8 mouse cellular contexts compared by ENCODE assay signal in the genomic region with DNA sequence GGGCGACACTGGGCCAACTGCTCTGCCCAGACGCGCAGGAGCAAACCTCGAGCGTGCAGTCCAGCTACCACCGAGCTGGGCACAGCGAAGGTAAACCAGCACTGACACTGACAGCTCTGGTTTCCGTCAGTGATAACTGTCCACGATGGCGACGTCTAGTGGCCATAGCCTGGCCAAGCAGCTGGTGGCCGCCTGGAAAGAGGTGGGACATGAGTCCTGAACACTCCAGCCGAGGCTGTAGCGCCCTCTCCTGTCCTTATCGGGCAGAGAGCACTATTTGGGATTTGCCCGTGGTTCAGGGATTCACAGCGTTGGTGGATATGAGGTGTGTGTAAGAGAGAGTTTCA. TPM values are rescaled to one million over a fixed set of nuclear protein-coding genes. Genes with fewer than 3 reads are reported as not detected.
DNase-seq lines count a peak whose midpoint lies in the region; ATAC-seq and TF ChIP-seq lines count a peak whose summit lies in the region.

No protein-coding gene starts in this region.

- H3K9me3 ChIP-seq in forebrain, embryonic 16.5 days (ENCODE audit: control insufficient read depth, low read length): no peaks in the 10 kb centered on the region
- H3K9me3 ChIP-seq in lung, embryonic 14.5 days (ENCODE audit: low read depth, low read length): no peaks in the 10 kb centered on the region

- peak overlapping the region; percentile 53 for H3K4me3 ChIP-seq in forebrain, embryonic 16.5 days (replicated peaks; ENCODE audit: low read length)
- peak overlapping the region; percentile 44 for H3K4me3 ChIP-seq in lung, embryonic 14.5 days (ENCODE audit: low read depth, low read length)

- WGBS in forebrain, embryonic 16.5 days: under 1% methylated on average over 17 of the region's 17 CpGs
- WGBS in lung, embryonic 14.5 days: 0% methylated on average over 17 of the region's 17 CpGs

- H3K27ac ChIP-seq in forebrain, embryonic 16.5 days (ENCODE audit: low read length): peak overlapping the region; percentile 73
- H3K27ac ChIP-seq in lung, embryonic 14.5 days (ENCODE audit: low read depth): peak overlapping the region; percentile 30; the same call in 1 of the 2 replicates

- H3K9ac ChIP-seq in forebrain, embryonic 16.5 days (replicated peaks; ENCODE audit: low read depth, low read length): peak overlapping the region; percentile 69
- peak overlapping the region; percentile 42 for H3K9ac ChIP-seq in lung, embryonic 14.5 days

- peak overlapping the region; percentile 94 for H3K4me2 ChIP-seq in forebrain, embryonic 16.5 days (ENCODE audit: low read length)
- peak overlapping the region; percentile 97 for H3K4me2 ChIP-seq in lung, embryonic 14.5 days

- intact Hi-C loops in heart, postnatal 36 days (cut with DNase I): loop anchor here (1.0 to 2.0 kb wide), 3 partner anchors 17 to 48 kb away; partner anchors contain the start of gene Midn

- no peaks in the 10 kb centered on the region for H3K27me3 ChIP-seq in forebrain, embryonic 16.5 days (replicated peaks; ENCODE audit: control insufficient read depth, insufficient read depth, low read length)
- H3K27me3 ChIP-seq in lung, embryonic 14.5 days (ENCODE audit: insufficient read depth, low read length): no peaks in the 10 kb centered on the region

- peak; percentile 37 for ATAC-seq in forebrain, embryonic 16.5 days
- peak; percentile 9 for ATAC-seq in lung, embryonic 14.5 days (ENCODE audit: insufficient read depth)
- ATAC-seq in neutrophil, adult 5-6 weeks (ENCODE audit: extremely low read depth, insufficient number of reproducible peaks, low FRiP score, poor library complexity, severe bottlenecking): peak; percentile 63

- H3K4me1 ChIP-seq in forebrain, embryonic 16.5 days (replicated peaks; ENCODE audit: control insufficient read depth, insufficient read depth, low read length): peaks cover 58% of the 10 kb centered on the region
- peaks cover 54% of the 10 kb centered on the region for H3K4me1 ChIP-seq in lung, embryonic 14.5 days (ENCODE audit: insufficient read depth)

- DNase-seq in ES-CJ7 (ENCODE audit: low read depth, low spot score): peak; percentile 94
- peak; percentile 98 to 99 for DNase-seq in cerebellum, adult 18-20 months
- DNase-seq in heart, postnatal 36 days: peak; percentile 95 to 97
- peak; percentile 95 to 97 for DNase-seq in layer of hippocampus, adult 8-10 months (ENCODE audit: low spot score in 2 of 2)
- peak; percentile 99 for DNase-seq in lung, embryonic 14.5 days
- peak; percentile 89 for DNase-seq in testis, postnatal 14 days (ENCODE audit: low spot score)

- peak; percentile 100 for TF ChIP-seq CTCF in lung, embryonic 14.5 days (IDR thresholded peaks at IDR 0.05; ENCODE audit: low read depth)

- H3K36me3 ChIP-seq in forebrain, embryonic 16.5 days (ENCODE audit: control insufficient read depth, insufficient read depth): 0 out of 2 replicates have a peak, but pooled peaks cover under 1% of the 10 kb centered on the region
- H3K36me3 ChIP-seq in lung, embryonic 14.5 days (ENCODE audit: insufficient read depth): peaks cover 8% of the 10 kb centered on the region

RNA-seq across cellular contexts. Expression of gene Cirbp, which starts 0.8 kb away (rescaled TPM):
- polyA plus RNA-seq in forebrain, embryonic 16.5 days (2015; fragmentation: Nextera tagmentation; extraction: Ambion mirVana): 318 and 335 TPM in 2 replicates
- total RNA-seq in heart, postnatal 36 days (2021): 10 to 100 TPM; 48.2 to 67.0 TPM
- 100 to 1,000 TPM in 2 of 4 experiments, 10 to 100 TPM in 2; 75.7 to 148 (median 96.4) TPM for total RNA-seq in layer of hippocampus, adult 8-10 months (2022)
- polyA plus RNA-seq in lung, embryonic 14.5 days (2014; fragmentation: Nextera tagmentation; extraction: Ambion mirVana): 71.8 and 71.9 TPM in 2 replicates
- total RNA-seq in neutrophil, adult 5-6 weeks (2017): 151 and 158 TPM in 2 replicates

RNA-seq across cellular contexts. Expression of gene 1600002K03Rik, which starts 7.8 kb away (rescaled TPM):
- polyA plus RNA-seq in forebrain, embryonic 16.5 days (2015; fragmentation: Nextera tagmentation; extraction: Ambion mirVana): 8.5 and 10.6 TPM in 2 replicates
- total RNA-seq in heart, postnatal 36 days (2021): 1 to 10 TPM; 4.4 to 4.6 TPM
- total RNA-seq in layer of hippocampus, adult 8-10 months (2022): 1 to 10 TPM; 1.8 to 9.0 (median 6.2) TPM
- polyA plus RNA-seq in lung, embryonic 14.5 days (2014; fragmentation: Nextera tagmentation; extraction: Ambion mirVana): 8.3 and 9.7 TPM in 2 replicates
- 10.3 and 14.2 TPM in 2 replicates for total RNA-seq in neutrophil, adult 5-6 weeks (2017)

RNA-seq across cellular contexts. Expression of gene Efna2, which starts 14.3 kb away (rescaled TPM):
- polyA plus RNA-seq in forebrain, embryonic 16.5 days (2015; fragmentation: Nextera tagmentation; extraction: Ambion mirVana): 24.8 and 25.4 TPM in 2 replicates
- total RNA-seq in heart, postnatal 36 days (2021): 1 to 10 TPM in 1 of 2 experiments, under 1 TPM in 1; 0.75 to 1.1 TPM
- total RNA-seq in layer of hippocampus, adult 8-10 months (2022): 1 to 10 TPM; 7.4 to 8.3 (median 7.9) TPM
- 19.6 and 22.7 TPM in 2 replicates for polyA plus RNA-seq in lung, embryonic 14.5 days (2014; fragmentation: Nextera tagmentation; extraction: Ambion mirVana)
- 0.49 TPM in 1 of 2 replicates, not detected in the other for total RNA-seq in neutrophil, adult 5-6 weeks (2017)

RNA-seq across cellular contexts. Expression of gene Midn, which starts 16.9 kb away (rescaled TPM):
- 26.5 and 30.9 TPM in 2 replicates for polyA plus RNA-seq in forebrain, embryonic 16.5 days (2015; fragmentation: Nextera tagmentation; extraction: Ambion mirVana)
- 100 to 1,000 TPM in 1 of 2 experiments, 10 to 100 TPM in 1; 99.9 to 117 TPM for total RNA-seq in heart, postnatal 36 days (2021)
- total RNA-seq in layer of hippocampus, adult 8-10 months (2022): 10 to 100 TPM; 47.2 to 63.6 (median 58.0) TPM
- 32.6 and 34.2 TPM in 2 replicates for polyA plus RNA-seq in lung, embryonic 14.5 days (2014; fragmentation: Nextera tagmentation; extraction: Ambion mirVana)
- 126 and 143 TPM in 2 replicates for total RNA-seq in neutrophil, adult 5-6 weeks (2017)

RNA-seq across cellular contexts. Expression of gene Cbarp, which starts 24.3 kb away (rescaled TPM):
- polyA plus RNA-seq in forebrain, embryonic 16.5 days (2015; fragmentation: Nextera tagmentation; extraction: Ambion mirVana): 33.0 and 44.5 TPM in 2 replicates
- total RNA-seq in heart, postnatal 36 days (2021): 1 to 10 TPM; 2.0 to 4.7 TPM
- total RNA-seq in layer of hippocampus, adult 8-10 months (2022): 100 to 1,000 TPM; 295 to 345 (median 308) TPM
- 3.8 and 5.5 TPM in 2 replicates for polyA plus RNA-seq in lung, embryonic 14.5 days (2014; fragmentation: Nextera tagmentation; extraction: Ambion mirVana)
- total RNA-seq in neutrophil, adult 5-6 weeks (2017): 0.98 and 1.6 TPM in 2 replicates

Comparison
In these comparisons a context has a peak if more than half of its experiments do, and no peak if none do; other contexts are left out.
1. Peak in every context shown above with its lines: DNase-seq, ATAC-seq, H3K4me3 ChIP-seq and H3K27ac ChIP-seq.
2. ATAC-seq: peak in every context shown above with its lines; median percentile 63 in neutrophil, adult 5-6 weeks; 37 in forebrain, embryonic 16.5 days; 9 in lung, embryonic 14.5 days.